Mouse (Mus musculus) lung, postnatal 14 days (tissue): ENCODE data around the gene Ddx39b.
"Not testable (repeated sequence)": the region's sequence is repeated elsewhere in the genome, so short reads cannot be mapped to it uniquely, and the experiment has no call there.

Experiments used
- DNase-seq: peaks from one replicate; pipeline ENCODE4 v3.0.0; 2021

Ddx39b gene

GRCm38 (mm10) chr17:35220156-35220952 is 21.2 kb upstream of the Ddx39b start, which contains the start of gene Gm16181:
TSS of gene Gm16181 (plus strand) at chr17:35220834.
- peak; percentile 59 for DNase-seq

GRCm38 (mm10) chr17:35222299-35222698 is 19.2 kb upstream of the Ddx39b start:
- peak; percentile 44 for DNase-seq

- DNase-seq = no peak
These were observed 16.9 kb upstream of the Ddx39b start for GRCm38 (mm10) chr17:35224641-35225040.

GRCm38 (mm10) chr17:35225456-35225855 is 16.1 kb upstream of the Ddx39b start:
- DNase-seq = no peak

GRCm38 (mm10) chr17:35226561-35227046 is 14.9 kb upstream of the Ddx39b start:
- no peak for DNase-seq

- no peak for DNase-seq
These were observed 10.5 kb upstream of the Ddx39b start for GRCm38 (mm10) chr17:35231022-35231421.

- peak; percentile 94 for DNase-seq
These were observed 9.5 kb upstream of the Ddx39b start for GRCm38 (mm10) chr17:35232043-35232442.

GRCm38 (mm10) chr17:35232659-35233058 is 8.9 kb upstream of the Ddx39b start:
- DNase-seq = no peak

GRCm38 (mm10) chr17:35233114-35233980 is 8.2 kb upstream of the Ddx39b start, which contains the start of gene Atp6v1g2:
TSS of gene Atp6v1g2 (plus strand) at chr17:35233660.
- no peak for DNase-seq

GRCm38 (mm10) chr17:35234090-35234489 is 7.5 kb upstream of the Ddx39b start:
- not testable (repeated sequence) for DNase-seq

- DNase-seq = peak; percentile 38
These were observed 6.6 kb upstream of the Ddx39b start for GRCm38 (mm10) chr17:35234903-35235302.

- peak; percentile 92 for DNase-seq
These were observed 5.7 kb upstream of the Ddx39b start, which contains the start of gene Nfkbil1 for GRCm38 (mm10) chr17:35235614-35236389. TSS of gene Nfkbil1 (minus strand) at chr17:35235792.

GRCm38 (mm10) chr17:35236390-35236746 is 5.2 kb upstream of the Ddx39b start:
- DNase-seq = peak; percentile 99

GRCm38 (mm10) chr17:35236996-35237395 is 4.5 kb upstream of the Ddx39b start:
- no peak for DNase-seq

- no peak for DNase-seq
These were observed 4.0 kb upstream of the Ddx39b start for GRCm38 (mm10) chr17:35237504-35237903.

- DNase-seq = no peak
These were observed 1.8 kb upstream of the Ddx39b start for GRCm38 (mm10) chr17:35239700-35240099.

- no peak for DNase-seq
These were observed 902 bp upstream of the Ddx39b start for GRCm38 (mm10) chr17:35240384-35241304.

- peak; percentile 68 for DNase-seq
These were observed 732 bp downstream of the Ddx39b start for GRCm38 (mm10) chr17:35242015-35242941.

GRCm38 (mm10) chr17:35243086-35243485 is 1.5 kb downstream of the Ddx39b start:
- peak; percentile 55 for DNase-seq

GRCm38 (mm10) chr17:35244999-35245398 is 3.5 kb downstream of the Ddx39b start:
- no peak for DNase-seq
